Mouse (Mus musculus): ENCODE data around the gene Elk4. TPM values are rescaled to one million over a fixed set of nuclear protein-coding genes. Genes with fewer than 3 reads are reported as not detected.
A peak's percentile ranks its signal among the peaks of the same experiment; 100 is the strongest.

The Elk4 gene
- polyA plus RNA-seq, 1 experiment from 2014 or later = 18.7 TPM

DNA sequence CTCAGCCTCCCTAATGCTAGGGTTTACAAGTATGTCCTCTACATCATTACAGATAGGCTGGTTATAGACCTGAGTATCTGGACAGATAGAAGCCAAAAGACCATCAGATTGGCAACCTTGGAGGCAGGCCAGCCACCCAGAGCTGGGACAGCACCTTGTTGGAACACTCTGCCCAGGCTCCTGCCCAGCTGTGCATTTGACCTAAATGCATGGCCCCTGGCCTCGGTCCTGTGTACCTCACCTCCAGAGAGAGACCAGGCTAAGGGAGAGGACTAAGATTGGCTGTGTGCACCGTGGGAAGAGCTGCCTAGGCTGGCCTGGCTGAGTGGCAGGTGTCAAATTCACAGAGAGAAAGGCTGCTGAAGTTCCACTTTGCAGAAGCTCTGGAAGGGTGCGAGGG is 38.9 kb upstream of the Elk4 start:
- Histone ChIP-seq H3K27ac (ENCODE audit: low read depth, low read length) (no peak overlapping the region), H3K4me3 (ENCODE audit: low read depth, low read length) (no peak overlapping the region), H3K27me3 (ENCODE audit: control insufficient read depth, insufficient read depth, low read length) (0 out of 2 replicates have a peak, but pooled peaks cover 6% of the 10 kb centered on the region), H3K4me1 (ENCODE audit: control insufficient read depth, insufficient read depth, low read length) (peaks cover 48% of the 10 kb centered on the region), H3K4me2 (ENCODE audit: low read depth) (no peak overlapping the region), H3K9ac (ENCODE audit: low read length) (no peak overlapping the region; the same call in 1 of the 2 replicates), H3K9me3 (ENCODE audit: control insufficient read depth, low read length) (no peaks in the 10 kb centered on the region), H3K36me3 (ENCODE audit: control insufficient read depth, insufficient read depth, low read length) (no peaks in the 10 kb centered on the region; the same call in 1 of the 2 replicates)
- DNase-seq (ENCODE audit: low spot score) = no peak
- 56% methylated on average over 3 of the region's 3 CpGs for WGBS
- ATAC-seq (ENCODE audit: insufficient read depth, low FRiP score, low TSS enrichment) = no peak

DNA sequence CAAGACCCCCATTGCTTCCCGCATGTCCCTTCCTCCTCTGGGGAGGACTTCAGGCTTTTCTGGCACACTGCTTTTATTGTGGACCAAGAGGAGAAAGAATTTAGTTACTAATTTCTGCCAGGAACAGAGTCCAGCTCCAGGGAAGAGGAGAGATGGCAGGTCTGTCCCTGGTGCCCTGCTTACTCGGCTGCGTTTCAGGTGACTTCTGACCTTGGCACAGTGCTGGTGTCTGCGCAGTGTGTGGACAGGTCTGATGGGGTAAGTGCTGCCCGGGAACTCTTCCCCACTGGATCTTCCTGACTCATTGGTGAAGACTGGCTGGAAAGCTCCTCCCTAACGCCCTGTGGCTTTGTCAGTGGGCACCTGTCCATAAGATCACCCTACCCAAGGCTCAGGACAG is 38.4 kb upstream of the Elk4 start:
- no peak overlapping the region for H3K9ac ChIP-seq (ENCODE audit: low read length)
- H3K36me3 ChIP-seq (ENCODE audit: control insufficient read depth, insufficient read depth, low read length) = no peaks in the 10 kb centered on the region; the same call in 1 of the 2 replicates
- H3K4me1 ChIP-seq (ENCODE audit: control insufficient read depth, insufficient read depth, low read length) = peaks cover 47% of the 10 kb centered on the region
- no peak overlapping the region for H3K4me3 ChIP-seq (ENCODE audit: low read depth, low read length)
- H3K27ac ChIP-seq (ENCODE audit: low read depth, low read length) = no peak overlapping the region
- 0 out of 2 replicates have a peak, but pooled peaks cover 4% of the 10 kb centered on the region for H3K27me3 ChIP-seq (ENCODE audit: control insufficient read depth, insufficient read depth, low read length)
- DNase-seq (ENCODE audit: low spot score) (no peak), ATAC-seq (ENCODE audit: insufficient read depth, low FRiP score, low TSS enrichment) (no peak)
- H3K4me2 ChIP-seq (ENCODE audit: low read depth) = no peak overlapping the region
- no peaks in the 10 kb centered on the region for H3K9me3 ChIP-seq (ENCODE audit: control insufficient read depth, low read length)
- WGBS = 74% methylated on average over 6 of the region's 6 CpGs

DNA sequence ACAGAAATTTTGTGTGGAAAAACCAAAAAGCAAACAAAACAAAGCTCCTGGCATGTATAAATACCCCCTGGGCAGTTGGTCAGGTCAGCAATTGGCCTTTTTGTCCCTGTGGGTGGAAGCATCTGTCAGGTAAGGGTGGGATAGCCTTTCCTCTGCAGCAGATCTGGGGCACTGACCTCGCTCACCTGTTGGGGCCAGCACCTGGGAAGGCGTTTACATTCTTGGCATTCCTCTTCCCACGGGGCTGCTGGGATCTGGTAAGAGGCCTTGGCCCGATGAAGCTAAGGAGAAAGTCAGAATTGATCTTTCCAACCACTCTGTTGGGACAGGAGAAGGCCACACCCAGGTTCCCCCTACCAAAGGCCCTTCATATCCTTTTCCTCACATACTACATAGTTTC is 37.6 kb upstream of the Elk4 start:
- no peak overlapping the region for H3K4me2 ChIP-seq (ENCODE audit: low read depth)
- H3K9me3 ChIP-seq (ENCODE audit: control insufficient read depth, low read length) = no peaks in the 10 kb centered on the region
- ATAC-seq (ENCODE audit: insufficient read depth, low FRiP score, low TSS enrichment) = no peak
- peak; percentile 8 for DNase-seq (ENCODE audit: low spot score)
- H3K9ac ChIP-seq (ENCODE audit: low read length) = no peak overlapping the region
- no peaks in the 10 kb centered on the region for H3K27me3 ChIP-seq (ENCODE audit: control insufficient read depth, insufficient read depth, low read length)
- no peak overlapping the region for H3K27ac ChIP-seq (ENCODE audit: low read depth, low read length)
- 47% methylated on average over 4 of the region's 4 CpGs for WGBS
- no peaks in the 10 kb centered on the region; the same call in 1 of the 2 replicates for H3K36me3 ChIP-seq (ENCODE audit: control insufficient read depth, insufficient read depth, low read length)
- peaks cover 44% of the 10 kb centered on the region for H3K4me1 ChIP-seq (ENCODE audit: control insufficient read depth, insufficient read depth, low read length)
- H3K4me3 ChIP-seq (ENCODE audit: low read depth, low read length) = no peak overlapping the region

DNA sequence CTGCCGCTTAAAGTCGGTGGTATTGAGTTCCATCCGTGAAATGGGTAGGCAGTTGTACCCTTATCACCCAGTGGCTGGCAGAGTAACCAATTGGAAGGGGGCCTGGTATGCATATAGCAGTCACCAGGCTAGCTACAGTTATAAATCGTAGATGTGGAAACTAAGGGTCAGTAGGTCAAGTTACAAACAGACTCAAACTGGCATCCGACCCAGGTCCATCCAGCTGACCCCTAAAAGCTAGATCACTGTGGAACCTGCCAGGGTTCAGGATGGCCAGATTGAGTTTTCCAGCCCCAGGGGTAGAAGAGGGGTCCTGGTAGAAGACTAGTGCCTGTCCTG is 37.1 kb upstream of the Elk4 start:
- Histone ChIP-seq H3K4me3 (ENCODE audit: low read depth, low read length) (no peak overlapping the region), H3K4me1 (ENCODE audit: control insufficient read depth, insufficient read depth, low read length) (peaks cover 44% of the 10 kb centered on the region), H3K9me3 (ENCODE audit: control insufficient read depth, low read length) (no peaks in the 10 kb centered on the region), H3K27ac (ENCODE audit: low read depth, low read length) (peak overlapping the region; percentile 95), H3K27me3 (ENCODE audit: control insufficient read depth, insufficient read depth, low read length) (no peaks in the 10 kb centered on the region), H3K4me2 (ENCODE audit: low read depth) (peak overlapping the region; percentile 35), H3K36me3 (ENCODE audit: control insufficient read depth, insufficient read depth, low read length) (no peaks in the 10 kb centered on the region; the same call in 1 of the 2 replicates), H3K9ac (ENCODE audit: low read length) (peak overlapping the region; percentile 54; the same call in 1 of the 2 replicates)
- 34% methylated on average over 5 of the region's 5 CpGs for WGBS
- peak; percentile 4 for ATAC-seq (ENCODE audit: insufficient read depth, low FRiP score, low TSS enrichment)
- DNase-seq (ENCODE audit: low spot score) = no peak

DNA sequence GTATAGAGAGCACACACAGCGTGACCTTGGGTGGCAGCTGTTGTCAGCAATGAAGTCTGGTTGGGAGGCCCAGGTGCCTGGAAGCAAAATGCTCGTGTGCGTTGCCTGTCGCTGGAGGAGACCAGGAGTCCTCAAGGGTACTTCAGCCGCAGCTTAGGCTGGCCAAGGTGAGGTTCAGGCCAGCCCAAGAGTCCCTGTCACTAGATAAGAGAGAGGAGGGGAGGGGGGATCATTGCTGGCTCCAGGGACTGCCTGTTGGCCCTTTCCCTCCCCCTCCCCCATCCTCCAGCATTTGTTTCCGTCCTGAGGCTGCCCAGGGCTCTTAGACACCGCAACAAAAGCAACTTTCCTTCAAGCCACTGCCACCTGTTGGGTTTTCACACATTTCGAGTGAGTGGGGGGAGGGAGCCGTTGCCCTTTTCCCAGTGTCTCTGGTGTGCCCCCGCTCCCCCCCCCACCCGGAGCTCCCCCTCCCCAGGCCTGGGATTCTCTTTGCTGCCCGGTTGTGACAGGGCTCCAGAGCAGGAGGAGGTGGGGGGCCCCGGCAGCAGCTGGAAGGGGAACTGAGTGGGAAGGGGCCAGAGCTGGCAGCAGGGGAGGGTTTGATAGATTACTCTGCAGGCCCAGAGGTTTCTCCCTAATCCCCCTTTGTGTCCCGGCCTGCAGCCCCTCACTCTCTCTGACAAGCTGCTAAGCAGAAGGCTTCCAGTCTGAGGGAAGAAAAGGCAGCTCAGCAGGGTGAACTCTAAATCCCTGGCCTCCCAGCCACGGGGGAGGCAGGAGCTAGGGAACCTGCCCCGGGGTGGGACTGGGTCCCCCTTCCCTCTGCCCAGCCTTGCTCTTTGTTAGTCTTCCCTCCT is 36.5 kb upstream of the Elk4 start:
- WGBS = 1% methylated on average over 14 of the region's 16 CpGs
- H3K4me3 ChIP-seq (ENCODE audit: low read depth, low read length) = no peak overlapping the region
- DNase-seq (ENCODE audit: low spot score) = peak; percentile 84
- peak overlapping the region; percentile 54 for H3K9ac ChIP-seq (ENCODE audit: low read length)
- peaks cover 47% of the 10 kb centered on the region for H3K4me1 ChIP-seq (ENCODE audit: control insufficient read depth, insufficient read depth, low read length)
- peak overlapping the region; percentile 95 for H3K27ac ChIP-seq (ENCODE audit: low read depth, low read length)
- peak; percentile 73 for ATAC-seq (ENCODE audit: insufficient read depth, low FRiP score, low TSS enrichment)
- no peaks in the 10 kb centered on the region for H3K27me3 ChIP-seq (ENCODE audit: control insufficient read depth, insufficient read depth, low read length)
- no peaks in the 10 kb centered on the region for H3K9me3 ChIP-seq (ENCODE audit: control insufficient read depth, low read length)
- no peaks in the 10 kb centered on the region; the same call in 1 of the 2 replicates for H3K36me3 ChIP-seq (ENCODE audit: control insufficient read depth, insufficient read depth, low read length)
- H3K4me2 ChIP-seq (ENCODE audit: low read depth) = peak overlapping the region; percentile 35

DNA sequence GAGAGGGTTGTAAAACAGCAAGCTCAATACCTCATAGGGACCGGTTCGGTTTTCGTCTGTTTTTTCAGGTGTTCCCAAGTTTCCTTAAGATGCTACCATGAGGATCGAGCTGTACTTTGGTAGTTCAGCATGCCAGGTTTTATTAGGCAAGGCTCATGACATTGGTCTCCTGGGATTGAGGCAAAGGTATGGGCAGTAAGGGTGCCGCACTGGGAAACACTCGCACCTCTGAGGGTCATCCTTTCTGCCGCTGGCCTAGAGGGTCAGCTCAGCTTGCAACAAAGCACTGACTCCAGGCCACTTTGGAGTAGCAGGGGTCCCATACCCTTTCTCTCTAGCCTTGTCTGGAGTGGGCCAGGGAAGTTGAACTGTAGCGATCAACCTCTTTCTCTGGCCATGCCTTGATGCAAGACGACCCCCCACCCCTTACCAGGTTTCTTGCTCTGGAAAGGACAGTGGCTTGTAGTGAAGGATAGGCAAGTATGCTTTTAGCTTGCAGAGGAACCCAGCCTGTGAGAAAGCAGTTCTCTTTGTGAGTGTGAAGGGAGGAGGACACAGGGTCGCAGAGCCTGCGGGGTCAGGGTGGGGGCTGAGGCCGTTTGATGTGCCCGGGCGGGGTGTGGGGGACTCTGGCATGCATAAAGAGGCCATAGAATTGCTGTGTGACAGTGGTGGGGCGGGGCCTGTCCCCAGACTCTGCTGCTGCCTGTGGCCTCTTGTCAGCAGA is 35.5 kb upstream of the Elk4 start:
- peak; percentile 66 for ATAC-seq (ENCODE audit: insufficient read depth, low FRiP score, low TSS enrichment)
- peak overlapping the region; percentile 95 for H3K27ac ChIP-seq (ENCODE audit: low read depth, low read length)
- H3K36me3 ChIP-seq (ENCODE audit: control insufficient read depth, insufficient read depth, low read length) = no peaks in the 10 kb centered on the region; the same call in 1 of the 2 replicates
- DNase-seq (ENCODE audit: low spot score) = peak; percentile 80
- 5% methylated on average over 15 of the region's 15 CpGs for WGBS
- peaks cover 41% of the 10 kb centered on the region for H3K4me1 ChIP-seq (ENCODE audit: control insufficient read depth, insufficient read depth, low read length)
- H3K4me2 ChIP-seq (ENCODE audit: low read depth) = peak overlapping the region; percentile 35
- peak overlapping the region; percentile 8; the same call in 1 of the 2 replicates for H3K4me3 ChIP-seq (ENCODE audit: low read depth, low read length)
- no peaks in the 10 kb centered on the region for H3K9me3 ChIP-seq (ENCODE audit: control insufficient read depth, low read length)
- H3K27me3 ChIP-seq (ENCODE audit: control insufficient read depth, insufficient read depth, low read length) = no peaks in the 10 kb centered on the region
- H3K9ac ChIP-seq (ENCODE audit: low read length) = peak overlapping the region; percentile 54

DNA sequence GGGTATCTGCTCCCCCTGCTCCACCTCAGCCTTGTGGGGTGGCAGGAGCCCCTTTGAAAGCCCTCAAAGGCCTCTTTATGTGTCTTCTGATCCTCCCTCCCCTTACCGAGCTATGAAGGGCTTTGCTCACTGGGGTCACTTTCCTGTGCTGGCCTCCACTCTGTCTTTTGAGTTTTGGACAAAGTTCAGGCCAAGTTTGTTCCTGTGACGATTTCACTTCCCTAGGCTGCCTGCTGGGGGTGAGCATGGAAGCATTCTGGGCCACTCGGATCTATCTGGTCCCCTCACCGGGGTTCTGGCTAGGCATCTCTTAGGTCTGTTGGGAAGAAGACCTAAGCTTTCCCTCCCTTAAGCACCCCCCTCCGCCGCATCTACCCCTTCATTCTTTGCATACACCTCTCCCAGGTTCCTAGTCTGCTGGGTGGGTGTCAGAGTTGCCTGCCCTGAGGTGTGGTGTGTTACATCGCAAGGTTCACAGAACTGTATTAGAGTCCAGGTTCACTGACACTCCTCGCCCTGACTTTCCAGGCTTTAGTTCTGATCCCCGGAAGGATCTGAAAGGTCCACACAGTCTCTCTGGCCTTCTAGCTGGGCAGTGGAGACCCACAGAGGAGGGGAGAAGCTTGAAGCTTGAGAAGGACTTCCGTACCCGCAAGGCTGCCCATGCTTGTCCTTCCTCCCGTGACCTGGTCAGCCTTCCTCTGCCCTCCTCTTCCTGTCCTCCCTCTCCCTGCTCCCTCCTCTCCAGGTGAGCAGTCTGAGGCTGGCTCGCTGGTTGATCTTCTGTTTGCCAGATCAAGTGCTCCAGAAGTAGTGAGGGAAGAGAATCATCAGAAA is 34.7 kb upstream of the Elk4 start:
- peak overlapping the region; percentile 95 for H3K27ac ChIP-seq (ENCODE audit: low read depth, low read length)
- H3K27me3 ChIP-seq (ENCODE audit: control insufficient read depth, insufficient read depth, low read length) = no peaks in the 10 kb centered on the region
- 20% methylated on average over 13 of the region's 13 CpGs for WGBS
- DNase-seq (ENCODE audit: low spot score) (no peak), ATAC-seq (ENCODE audit: insufficient read depth, low FRiP score, low TSS enrichment) (no peak; the same call in 1 of the 2 replicates)
- no peaks in the 10 kb centered on the region for H3K9me3 ChIP-seq (ENCODE audit: control insufficient read depth, low read length)
- no peak overlapping the region for H3K4me3 ChIP-seq (ENCODE audit: low read depth, low read length)
- H3K4me1 ChIP-seq (ENCODE audit: control insufficient read depth, insufficient read depth, low read length) = peaks cover 41% of the 10 kb centered on the region
- H3K4me2 ChIP-seq (ENCODE audit: low read depth) = peak overlapping the region; percentile 35
- H3K36me3 ChIP-seq (ENCODE audit: control insufficient read depth, insufficient read depth, low read length) = no peaks in the 10 kb centered on the region; the same call in 1 of the 2 replicates
- H3K9ac ChIP-seq (ENCODE audit: low read length) = peak overlapping the region; percentile 54

DNA sequence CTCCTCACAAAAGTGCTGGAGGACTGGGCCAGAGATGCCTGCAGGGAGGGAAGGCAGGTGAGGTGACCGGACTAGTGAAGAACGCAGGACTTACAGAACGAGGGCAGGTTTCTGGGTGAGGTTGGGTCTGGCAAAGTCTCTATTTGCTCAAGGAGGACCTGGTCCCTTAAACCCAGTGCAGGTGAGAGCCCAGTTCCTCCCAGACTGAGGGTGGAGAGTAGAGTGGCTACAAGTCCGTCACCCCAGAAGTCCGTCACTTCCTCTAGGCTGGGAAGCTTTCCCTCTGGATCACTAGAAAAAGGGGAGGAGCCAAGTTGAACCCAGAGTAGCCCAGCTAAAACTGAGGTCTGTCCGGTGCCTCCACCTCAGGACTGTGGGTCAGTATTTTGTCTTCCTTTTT is 33.4 kb upstream of the Elk4 start:
- no peak for ATAC-seq (ENCODE audit: insufficient read depth, low FRiP score, low TSS enrichment)
- no peaks in the 10 kb centered on the region; the same call in 1 of the 2 replicates for H3K36me3 ChIP-seq (ENCODE audit: control insufficient read depth, insufficient read depth, low read length)
- WGBS = 71% methylated on average over 6 of the region's 6 CpGs
- no peak overlapping the region for H3K4me2 ChIP-seq (ENCODE audit: low read depth)
- no peaks in the 10 kb centered on the region for H3K27me3 ChIP-seq (ENCODE audit: control insufficient read depth, insufficient read depth, low read length)
- H3K4me1 ChIP-seq (ENCODE audit: control insufficient read depth, insufficient read depth, low read length) = peaks cover 41% of the 10 kb centered on the region
- no peak overlapping the region for H3K27ac ChIP-seq (ENCODE audit: low read depth, low read length)
- no peak overlapping the region for H3K4me3 ChIP-seq (ENCODE audit: low read depth, low read length)
- peak; percentile 7 for DNase-seq (ENCODE audit: low spot score)
- H3K9ac ChIP-seq (ENCODE audit: low read length) = no peak overlapping the region
- H3K9me3 ChIP-seq (ENCODE audit: control insufficient read depth, low read length) = no peaks in the 10 kb centered on the region
